Mouse (Mus musculus) lung, adult 2 months (tissue): ENCODE measurements around the gene Map7d1.

Experiments used
- CTCF ChIP-seq: fragments of 200-500 bp; IDR thresholded peaks from 2 replicates; pipeline ENCODE4 v1.5.1; 2011; ENCODE audit warnings: mild to moderate bottlenecking, low read length, control low read depth; ENCODE audit not compliant: insufficient read depth
- POLR2A ChIP-seq: fragments of 200-500 bp; IDR thresholded peaks from 2 replicates; pipeline ENCODE4 v1.6.1; 2011; ENCODE audit warnings: low read depth, mild to moderate bottlenecking, control low read depth, low read length, borderline replicate concordance; ENCODE audit errors: extremely low read depth

DNA sequence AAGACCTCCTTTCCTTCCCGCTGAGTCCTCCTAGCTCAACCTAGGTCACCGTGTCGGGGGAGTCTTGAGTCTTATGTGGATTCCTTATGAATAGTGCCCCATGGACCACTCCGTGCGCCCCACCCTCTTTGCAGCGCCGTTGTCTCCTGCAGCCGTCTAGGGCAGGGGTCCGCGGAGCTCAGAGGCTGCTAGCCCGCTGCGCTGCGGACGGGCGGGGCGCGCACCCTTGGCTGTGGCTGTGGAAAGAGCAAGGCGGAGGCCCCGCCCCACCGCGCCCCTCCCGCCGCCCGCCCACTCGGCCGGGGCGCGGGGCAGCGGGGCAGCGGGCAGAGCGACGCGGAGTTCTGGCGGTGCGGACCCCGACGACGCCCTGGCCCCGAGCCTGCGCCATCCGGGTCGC is 30.3 kb upstream of the Map7d1 start, which contains the start of gene Col8a2:
- TF ChIP-seq CTCF, result no peak
- no peak for TF ChIP-seq POLR2A
